Mouse (Mus musculus): ENCODE data around the gene Aatk.

- no peak for TF ChIP-seq POLR2A (IDR thresholded peaks at IDR 0.05; ENCODE audit: extremely low read depth, insufficient read depth, low read length)
- no peak for TF ChIP-seq CTCF (IDR thresholded peaks at IDR 0.05; ENCODE audit: extremely low read depth, insufficient read depth, low read length)
Observed at GRCm38 (mm10) chr11:119958856-119959255, 88.1 kb downstream of the Aatk start.
